Mouse (Mus musculus) liver, embryonic 14.5 days (tissue): ENCODE results near the gene Oxsr1.

ENCODE experiments used
- CTCF ChIP-seq: IDR thresholded peaks from 2 replicates; pipeline ENCODE4 v1.5.1; 2016; ENCODE audit warnings: antibody characterized with exemption, low read depth, control low read depth
- EP300 ChIP-seq: IDR thresholded peaks from 2 replicates; pipeline ENCODE4 v1.6.1; 2016; ENCODE audit warnings: antibody characterized with exemption, low read depth

- TF ChIP-seq CTCF, result no peak
- TF ChIP-seq EP300, result no peak
Measured at GRCm38 (mm10) chr9:119246826-119247225, 75.4 kb downstream of the Oxsr1 start.
